Mouse (Mus musculus): Measurements from ENCODE around the gene Ankrd16. TPM values are rescaled to one million over a fixed set of nuclear protein-coding genes. Genes with fewer than 3 reads are reported as not detected.

Ankrd16 gene
- polyA plus RNA-seq, 1 experiment from 2014 or later: 31.0 TPM

DNA sequence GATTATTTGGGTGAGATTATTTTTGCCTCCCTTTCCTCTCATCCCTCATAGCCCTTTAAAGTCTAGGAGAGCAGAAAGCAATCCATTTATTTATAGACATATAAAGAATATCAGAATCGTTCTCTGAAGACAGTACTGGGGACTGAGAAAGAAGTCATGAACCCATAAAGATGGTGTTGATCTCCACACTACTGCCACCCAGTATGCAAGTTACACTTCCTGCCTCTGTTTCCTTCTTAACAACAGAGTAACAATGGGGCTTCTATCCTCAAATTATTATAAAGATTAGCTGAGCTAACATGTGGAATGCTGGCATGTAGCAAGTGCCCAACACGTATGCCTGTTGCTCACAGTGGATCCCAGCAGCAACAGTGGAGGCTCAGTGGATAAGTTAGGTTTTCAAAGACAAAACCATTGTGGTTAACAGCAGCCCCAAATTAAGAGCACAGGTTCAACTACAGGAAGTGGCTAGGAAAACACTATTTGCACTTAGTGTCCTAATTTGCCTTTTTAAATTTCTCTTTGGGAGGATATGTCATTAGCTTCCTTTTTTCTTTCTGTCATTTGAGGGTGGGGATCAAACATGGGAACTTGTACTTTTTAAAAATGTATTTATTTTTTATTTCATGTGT is 23.7 kb downstream of the Ankrd16 start:
- no peak for DNase-seq (ENCODE audit: low spot score)
- WGBS: 79% methylated on average over 2 of the region's 2 CpGs
- no peak overlapping the region for H3K4me3 ChIP-seq (replicated peaks; ENCODE audit: low read depth, low read length)

More for the DNA sequence above, 23.7 kb downstream of the Ankrd16 start:
- H3K9ac ChIP-seq (ENCODE audit: low read depth, low read length): no peak overlapping the region
- H3K27ac ChIP-seq: no peak overlapping the region
- H3K4me2 ChIP-seq (ENCODE audit: low read length): no peak overlapping the region
- TF ChIP-seq CTCF (IDR thresholded peaks at IDR 0.05; ENCODE audit: low read depth): no peak
- H3K36me3 ChIP-seq (ENCODE audit: insufficient read depth, low read length): no peaks in the 10 kb centered on the region
- H3K27me3 ChIP-seq (ENCODE audit: insufficient read depth, low read length): no peaks in the 10 kb centered on the region
- no peak for ATAC-seq (replicated peaks; ENCODE audit: low FRiP score, low read depth)
- no peaks in the 10 kb centered on the region for H3K9me3 ChIP-seq (replicated peaks; ENCODE audit: low read length)
- no peaks in the 10 kb centered on the region for H3K4me1 ChIP-seq (replicated peaks; ENCODE audit: insufficient read depth, low read length)

Other genes starting within 250 kb of the Ankrd16 start
- 9.4 and 10.9 TPM in 2 replicates for gene Pfkfb3, start 223.8 kb upstream of the Ankrd16 start, polyA plus RNA-seq (2015; fragmentation: Nextera tagmentation; extraction: Ambion mirVana)
- gene Rbm17, start 173.7 kb upstream of the Ankrd16 start, polyA plus RNA-seq (2015; fragmentation: Nextera tagmentation; extraction: Ambion mirVana): 110 and 116 TPM in 2 replicates
- gene Gm17490, start 151.6 kb upstream of the Ankrd16 start, polyA plus RNA-seq (2015; fragmentation: Nextera tagmentation; extraction: Ambion mirVana): not detected in 2 replicates
- gene Il2ra, start 135.1 kb upstream of the Ankrd16 start, polyA plus RNA-seq (2015; fragmentation: Nextera tagmentation; extraction: Ambion mirVana): not detected in 2 replicates
- 4.1 and 4.3 TPM in 2 replicates for gene Il15ra, start 72.6 kb upstream of the Ankrd16 start, polyA plus RNA-seq (2015; fragmentation: Nextera tagmentation; extraction: Ambion mirVana)
- 103 and 117 TPM in 2 replicates for gene Fbh1, start 294 bp upstream of the Ankrd16 start, polyA plus RNA-seq (2015; fragmentation: Nextera tagmentation; extraction: Ambion mirVana)